Mouse (Mus musculus) liver, embryonic 16.5 days (tissue): ENCODE measurements around the gene Fndc5. TPM values are rescaled to one million over a fixed set of nuclear protein-coding genes. Genes with fewer than 3 reads are reported as not detected.

ENCODE experiments used
- ATAC-seq: fragments of 200-750 bp; cut with Nextera tagmentation; 2 replicates; pipeline ENCODE4 v1.8.0; 2017; ENCODE audit warnings: low read depth, mild to moderate bottlenecking, moderate number of reproducible peaks, moderate library complexity
- H3K27ac ChIP-seq: fragments of 300-500 bp; sonication (generic); 2 replicates; pipeline ENCODE4 v1.5.1; 2014; ENCODE audit warnings: mild to moderate bottlenecking, low read length
- H3K27me3 ChIP-seq: fragments of 300-500 bp; sonication (generic); 2 replicates; pipeline ENCODE4 v1.6.1; 2014; ENCODE audit warnings: low read depth, low read length, mixed read lengths; ENCODE audit not compliant: control insufficient read depth, insufficient read depth
- H3K36me3 ChIP-seq: fragments of 300-500 bp; sonication (generic); 2 replicates; pipeline ENCODE4 v1.6.1; 2014; ENCODE audit warnings: mild to moderate bottlenecking; ENCODE audit not compliant: control insufficient read depth, insufficient read depth
- H3K4me1 ChIP-seq: fragments of 300-500 bp; sonication (generic); 2 replicates; pipeline ENCODE4 v1.6.1; 2014; ENCODE audit warnings: low read depth, low read length, mixed read lengths; ENCODE audit not compliant: control insufficient read depth
- H3K4me2 ChIP-seq: fragments of 300-500 bp; sonication (generic); 2 replicates; pipeline ENCODE4 v1.6.1; 2014; ENCODE audit warnings: low read depth, low read length, mixed read lengths
- H3K4me3 ChIP-seq: fragments of 300-500 bp; sonication (generic); 2 replicates; pipeline ENCODE4 v1.5.1; 2014; ENCODE audit warnings: low read depth, mild to moderate bottlenecking, low read length
- H3K9ac ChIP-seq: fragments of 300-500 bp; sonication (generic); 2 replicates; pipeline ENCODE4 v1.6.1; 2014; ENCODE audit warnings: low read depth, low read length
- H3K9me3 ChIP-seq: fragments of 300-500 bp; sonication (generic); replicated peaks from 2 replicates; pipeline ENCODE4 v1.6.1; 2016; ENCODE audit warnings: low read length; ENCODE audit not compliant: control insufficient read depth
- WGBS: fragments of 180-500 bp; shearing (Covaris S2); extraction: QIAGEN DNeasy Blood & Tissue Kit; methylation state at CpG from one replicate; pipeline ENCODE4 v1.1.7; 2014; ENCODE audit not compliant: insufficient replicate concordance; 5-methylcytosine and 5-hydroxymethylcytosine counted together
- polyA plus RNA-seq: library from polyadenylated mRNA; unstranded; fragments of >200 nt; fragmentation: Nextera tagmentation; extraction: Ambion mirVana; gene quantifications from 2 replicates; pipeline ENCODE4 v1.2.1, GENCODE M21; 2015

Gene Fndc5
- polyA plus RNA-seq: 0.44 and 0.71 TPM in 2 replicates

DNA sequence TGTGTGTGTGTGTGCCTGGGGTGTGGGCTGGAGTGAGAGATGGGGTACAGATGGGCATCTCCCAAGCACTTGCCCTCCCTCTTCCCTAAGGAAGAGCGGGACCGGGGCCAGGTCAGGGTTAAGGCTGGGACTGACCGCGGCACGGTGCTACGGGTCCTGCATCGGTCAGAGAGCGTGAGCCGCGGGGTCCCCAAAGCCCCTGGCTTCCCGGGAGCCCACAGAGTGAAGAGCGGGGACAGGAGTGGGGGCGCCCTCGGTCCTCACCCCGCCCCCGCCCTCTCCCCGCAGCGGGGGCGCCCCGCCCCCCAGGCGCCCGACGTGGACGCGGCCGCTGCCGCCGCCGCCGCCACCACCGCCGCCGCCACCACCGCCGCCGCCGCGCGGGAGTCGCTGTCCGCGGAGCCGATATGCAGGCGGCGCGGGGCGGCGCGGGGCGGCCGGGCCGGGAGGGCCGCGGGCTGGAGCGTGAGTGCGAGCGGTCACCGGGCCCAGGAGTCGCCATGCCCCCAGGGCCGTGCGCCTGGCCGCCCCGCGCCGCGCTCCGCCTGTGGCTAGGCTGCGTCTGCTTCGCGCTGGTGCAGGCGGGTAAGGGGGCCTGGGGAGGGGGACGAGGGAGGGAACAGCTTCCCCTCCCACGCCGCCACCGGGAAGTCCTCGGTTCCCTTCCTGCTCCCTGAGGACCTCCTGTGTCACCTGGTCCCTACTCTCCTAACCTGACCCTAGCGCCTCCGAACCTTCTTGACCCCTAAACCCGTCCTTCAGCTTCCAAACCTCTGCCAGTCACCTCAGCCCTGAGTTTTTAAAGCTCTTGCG, at the start of gene Fndc5:
TSS of gene Fndc5 (plus strand) at position 421 of the 813 bp plus-strand sequence.
- no peaks in the 10 kb centered on the region for H3K36me3 ChIP-seq
- peak within 1 kb of the TSS; percentile 58 for H3K4me3 ChIP-seq
- H3K9ac ChIP-seq: peak within 1 kb of the TSS; percentile 47
- peaks cover 49% of the 10 kb centered on the region for H3K4me1 ChIP-seq
- no peak for ATAC-seq
- WGBS: 4% methylated on average over 28 of the region's 80 CpGs
- H3K27ac ChIP-seq: no peak within 1 kb of the TSS
- H3K27me3 ChIP-seq: peaks cover 50% of the 10 kb centered on the region
- H3K4me2 ChIP-seq: peak within 1 kb of the TSS; percentile 72
- H3K9me3 ChIP-seq: no peaks in the 10 kb centered on the region

DNA sequence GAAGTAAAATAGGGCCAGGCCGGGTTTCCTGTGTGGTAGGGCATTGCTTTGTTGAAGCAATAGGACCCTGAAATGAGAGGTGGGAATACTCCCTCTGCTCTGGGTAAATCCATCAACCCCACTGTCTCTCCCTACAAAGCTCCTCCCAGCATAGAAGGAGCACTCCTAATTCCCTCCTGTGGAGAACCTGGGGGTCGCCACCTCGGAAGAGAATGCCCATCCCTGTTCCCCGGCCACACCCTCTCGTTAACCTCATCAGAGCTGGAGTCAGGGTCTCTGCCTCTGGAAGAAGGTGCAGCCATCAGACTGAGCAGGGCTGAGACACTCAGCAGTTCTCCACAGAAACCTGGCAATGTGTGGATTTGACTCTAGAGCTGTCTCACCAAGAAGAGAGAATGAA, 48.9 kb upstream of the Fndc5 start:
- ATAC-seq: no peak
- Histone ChIP-seq H3K27me3 (no peaks in the 10 kb centered on the region), H3K9me3 (no peaks in the 10 kb centered on the region), H3K4me3 (no peak overlapping the region), H3K4me1 (no peaks in the 10 kb centered on the region), H3K4me2 (no peak overlapping the region), H3K36me3 (peaks cover 7% of the 10 kb centered on the region), H3K27ac (no peak overlapping the region), H3K9ac (no peak overlapping the region)
- 56% methylated on average over 5 of the region's 5 CpGs for WGBS

DNA sequence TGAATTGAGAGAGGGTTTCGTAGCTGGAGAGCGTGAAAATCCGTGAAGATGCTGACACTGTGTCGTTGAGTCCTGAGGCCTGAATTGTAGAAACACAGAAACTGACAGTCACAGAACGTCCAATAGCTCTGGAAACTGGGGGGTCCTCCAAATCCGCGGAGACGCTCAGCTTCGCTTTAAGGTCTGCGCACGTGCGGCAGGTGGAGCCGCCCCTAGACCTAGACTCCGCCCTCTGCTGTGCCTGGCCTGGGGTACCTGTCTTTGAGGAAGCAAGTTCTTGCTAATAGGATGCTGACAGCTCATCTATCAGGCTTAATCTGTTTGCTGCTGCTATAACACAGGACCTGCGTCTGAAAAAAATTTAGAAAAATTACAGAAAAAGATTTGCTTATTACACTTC, 41.5 kb upstream of the Fndc5 start:
- Histone ChIP-seq H3K36me3 (no peaks in the 10 kb centered on the region), H3K27me3 (no peaks in the 10 kb centered on the region), H3K27ac (no peak overlapping the region), H3K9me3 (no peaks in the 10 kb centered on the region), H3K9ac (no peak overlapping the region), H3K4me2 (no peak overlapping the region), H3K4me3 (no peak overlapping the region), H3K4me1 (no peaks in the 10 kb centered on the region)
- no peak for ATAC-seq
- 27% methylated on average over 15 of the region's 15 CpGs for WGBS

DNA sequence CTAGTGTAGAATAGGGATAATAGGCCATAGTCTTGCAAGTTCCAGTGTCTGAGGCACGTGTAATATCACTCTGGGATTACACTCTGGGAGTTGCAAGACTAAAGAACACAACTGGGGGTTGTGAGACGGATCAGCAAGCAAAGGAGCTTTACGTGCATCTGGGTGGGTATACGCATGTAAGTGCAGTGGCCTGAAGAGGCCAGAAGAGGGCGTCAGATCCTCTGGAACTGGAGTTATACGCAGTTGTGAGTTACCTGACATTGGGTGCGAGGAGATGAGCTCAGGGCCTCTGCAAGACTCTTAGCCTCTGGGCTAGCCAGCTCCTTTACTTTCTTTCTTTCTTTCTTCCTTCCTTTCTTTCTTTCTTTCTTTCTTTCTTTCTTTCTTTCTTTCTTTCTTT, 39.8 kb upstream of the Fndc5 start:
- Histone ChIP-seq H3K36me3 (no peaks in the 10 kb centered on the region), H3K4me3 (no peak overlapping the region), H3K27ac (no peak overlapping the region), H3K4me1 (no peaks in the 10 kb centered on the region), H3K27me3 (no peaks in the 10 kb centered on the region; the same call in 1 of the 2 replicates), H3K9ac (no peak overlapping the region), H3K9me3 (no peaks in the 10 kb centered on the region), H3K4me2 (no peak overlapping the region)
- WGBS: 59% methylated on average over 7 of the region's 7 CpGs
- ATAC-seq: no peak

DNA sequence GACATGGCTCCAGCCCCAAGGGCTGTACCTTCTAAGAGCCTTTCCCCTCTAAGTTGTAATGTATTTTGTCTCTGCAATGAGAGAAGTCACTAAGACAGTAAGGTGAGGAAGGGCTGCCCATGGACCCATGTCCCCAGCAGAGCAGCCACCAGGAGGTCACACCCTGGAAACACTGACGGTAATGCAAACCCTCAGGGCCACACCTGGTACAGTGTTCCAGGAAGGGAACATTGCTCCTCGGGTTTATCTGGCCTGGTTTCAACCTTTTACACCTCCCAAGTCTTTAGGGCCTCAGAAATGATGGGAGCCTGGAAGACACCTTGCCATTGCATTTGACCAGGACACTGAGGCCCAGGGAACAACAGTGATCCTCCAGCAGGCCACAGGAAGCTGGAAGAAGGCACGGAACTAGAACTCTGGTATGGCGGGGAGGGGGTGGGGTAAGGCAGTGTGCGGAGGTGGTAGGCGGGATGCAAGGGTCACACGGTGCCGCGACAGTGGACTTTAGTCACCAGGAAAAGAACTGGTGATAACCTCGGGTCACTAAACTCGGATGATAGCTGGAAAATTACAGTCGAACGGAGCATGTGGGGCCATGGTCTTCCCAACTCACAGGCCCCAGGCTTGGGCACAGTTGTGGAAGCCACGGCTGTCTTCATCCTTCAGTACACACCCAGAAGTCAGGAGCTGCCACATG, 34.5 kb upstream of the Fndc5 start:
- Histone ChIP-seq H3K36me3 (no peaks in the 10 kb centered on the region), H3K27me3 (peaks cover 30% of the 10 kb centered on the region)

DNA sequence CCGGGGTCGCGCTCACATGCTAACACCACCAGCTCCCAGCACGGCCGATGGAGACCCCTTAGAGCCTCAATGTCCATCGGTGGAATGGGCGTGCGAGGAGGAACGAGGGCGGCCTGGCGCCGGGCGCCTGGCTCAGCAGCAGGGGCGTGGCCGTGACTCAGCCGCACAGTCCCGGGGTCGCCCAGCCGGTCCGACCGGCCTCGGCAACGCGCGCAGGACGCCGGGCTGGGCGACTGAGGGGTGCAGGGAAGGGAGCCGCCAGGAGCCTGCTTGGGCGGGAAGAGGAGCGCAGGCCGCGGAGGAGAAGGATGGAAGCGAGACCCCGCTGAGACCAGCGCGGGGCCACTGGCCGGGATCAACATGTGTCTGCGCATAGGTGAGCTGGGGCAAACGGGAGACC, 31.4 kb upstream of the Fndc5 start, which contains the start of gene Tmem54:
TSS of gene Tmem54 (plus strand) at position 193 of the 400 bp plus-strand sequence.
- Histone ChIP-seq H3K4me3 (peak within 1 kb of the TSS; percentile 17; the same call in 1 of the 2 replicates), H3K9ac (no peak within 1 kb of the TSS), H3K4me1 (no peaks in the 10 kb centered on the region), H3K36me3 (no peaks in the 10 kb centered on the region), H3K27me3 (peaks cover 30% of the 10 kb centered on the region), H3K4me2 (peak within 1 kb of the TSS; percentile 47), H3K9me3 (no peaks in the 10 kb centered on the region), H3K27ac (no peak within 1 kb of the TSS)
- no peak for ATAC-seq
- 2% methylated on average over 34 of the region's 40 CpGs for WGBS

More for the DNA sequence above, 34.5 kb upstream of the Fndc5 start:
- no peak overlapping the region for H3K4me2 ChIP-seq
- no peak overlapping the region for H3K27ac ChIP-seq
- H3K4me1 ChIP-seq: no peaks in the 10 kb centered on the region
- H3K4me3 ChIP-seq: no peak overlapping the region
- ATAC-seq: peak; percentile 81
- H3K9me3 ChIP-seq: no peaks in the 10 kb centered on the region
- no peak overlapping the region for H3K9ac ChIP-seq
- 49% methylated on average over 14 of the region's 14 CpGs for WGBS

DNA sequence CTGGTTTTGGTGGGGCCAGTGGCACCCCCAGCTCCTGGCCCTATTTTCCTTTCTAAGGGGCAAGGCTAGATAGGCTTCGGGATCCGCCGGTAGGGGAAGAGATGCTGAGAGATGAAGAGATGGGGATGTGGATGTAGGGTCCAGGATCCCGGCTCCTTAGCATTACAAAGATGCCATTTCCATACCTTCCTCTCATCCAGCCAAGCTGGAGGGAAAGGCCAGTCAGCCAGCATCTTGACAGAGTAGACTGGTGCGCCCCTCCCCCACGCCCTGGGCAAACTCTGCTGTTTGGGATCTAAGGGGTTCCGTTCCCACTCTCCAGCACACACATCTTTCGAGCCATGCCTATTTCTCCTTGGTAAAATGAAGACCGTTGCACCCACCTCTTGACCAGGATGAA, 30.7 kb upstream of the Fndc5 start:
- Histone ChIP-seq H3K9me3 (no peaks in the 10 kb centered on the region), H3K4me2 (no peak overlapping the region), H3K27me3 (peaks cover 30% of the 10 kb centered on the region), H3K4me3 (no peak overlapping the region), H3K9ac (no peak overlapping the region), H3K36me3 (no peaks in the 10 kb centered on the region), H3K4me1 (no peaks in the 10 kb centered on the region), H3K27ac (no peak overlapping the region)
- WGBS: 21% methylated on average over 9 of the region's 9 CpGs
- no peak for ATAC-seq

DNA sequence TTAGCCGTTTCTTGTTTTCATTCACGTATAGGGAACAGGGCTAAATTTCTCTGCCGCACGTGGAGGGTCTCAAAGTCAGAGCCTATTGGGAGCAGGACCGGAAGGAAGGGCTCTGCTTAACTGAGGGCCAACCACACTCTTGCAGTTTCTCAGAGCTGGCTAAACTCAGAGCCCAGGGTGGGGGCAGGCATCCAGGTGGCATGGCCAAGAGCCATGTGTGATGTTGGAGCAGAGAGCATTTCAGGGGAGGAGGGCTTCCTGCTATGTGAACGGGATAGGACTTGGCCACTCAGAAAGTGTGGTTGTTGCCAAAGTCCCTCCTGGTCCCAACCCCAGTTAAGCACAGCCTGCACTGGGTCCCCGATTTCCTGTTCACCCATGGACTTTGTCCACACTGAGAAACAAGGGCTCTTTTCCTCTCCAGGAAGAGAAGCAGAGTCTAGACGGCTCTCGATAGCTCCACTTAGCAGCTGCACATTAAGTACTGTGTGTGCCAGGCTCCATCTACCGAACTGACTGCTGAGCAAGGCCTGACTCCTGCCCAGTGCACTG, 29.4 kb upstream of the Fndc5 start:
- 46% methylated on average over 10 of the region's 10 CpGs for WGBS
- no peak overlapping the region for H3K4me2 ChIP-seq
- peaks cover 30% of the 10 kb centered on the region for H3K27me3 ChIP-seq

DNA sequence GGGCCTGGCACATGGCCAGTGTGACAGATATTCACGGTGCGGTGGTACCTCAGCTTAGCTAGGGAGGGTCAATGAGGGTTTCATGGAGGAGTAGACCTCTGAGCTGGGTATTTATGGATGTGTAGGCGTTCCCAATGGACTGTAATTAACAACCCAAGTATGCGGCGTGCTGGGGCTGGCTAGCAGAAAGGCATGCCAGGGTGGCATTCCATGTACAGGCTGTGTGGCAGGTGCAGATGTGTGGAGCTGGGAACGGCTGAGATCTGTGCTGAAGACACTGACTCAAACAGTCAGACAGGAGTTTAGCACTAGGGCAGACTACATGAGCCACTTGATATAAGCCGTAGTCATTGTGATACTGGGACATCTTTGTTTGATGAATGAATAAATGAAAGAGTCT, 28.2 kb upstream of the Fndc5 start:
- Histone ChIP-seq H3K9me3 (no peaks in the 10 kb centered on the region), H3K9ac (no peak overlapping the region)

More for the DNA sequence above, 29.4 kb upstream of the Fndc5 start:
- H3K9ac ChIP-seq: no peak overlapping the region
- no peaks in the 10 kb centered on the region for H3K36me3 ChIP-seq
- no peak overlapping the region for H3K4me3 ChIP-seq
- no peaks in the 10 kb centered on the region for H3K4me1 ChIP-seq
- no peaks in the 10 kb centered on the region for H3K9me3 ChIP-seq
- H3K27ac ChIP-seq: no peak overlapping the region
- ATAC-seq: no peak

More for the DNA sequence above, 28.2 kb upstream of the Fndc5 start:
- H3K36me3 ChIP-seq: no peaks in the 10 kb centered on the region
- ATAC-seq: no peak
- WGBS: 80% methylated on average over 7 of the region's 7 CpGs
- peaks cover 27% of the 10 kb centered on the region for H3K27me3 ChIP-seq
- H3K27ac ChIP-seq: no peak overlapping the region
- no peaks in the 10 kb centered on the region for H3K4me1 ChIP-seq
- H3K4me3 ChIP-seq: no peak overlapping the region
- no peak overlapping the region for H3K4me2 ChIP-seq
